In genomic region chr8:120327131-120327554, GRCm38 (mm10) we compare ENCODE assay signal across 8 mouse cellular contexts.
A peak's percentile ranks its signal among the peaks of the same experiment; 100 is the strongest.
DNase-seq lines count a peak whose midpoint lies in the region; ATAC-seq and TF ChIP-seq lines count a peak whose summit lies in the region.

No protein-coding gene starts in this region.

- no peak overlapping the region for H3K9ac ChIP-seq in forebrain, embryonic 12.5 days

- H3K9me3 ChIP-seq in forebrain, embryonic 10.5 days = no peaks in the 10 kb centered on the region
- H3K9me3 ChIP-seq in forebrain, embryonic 12.5 days = no peaks in the 10 kb centered on the region

- H3K36me3 ChIP-seq in forebrain, embryonic 10.5 days (replicated peaks) = no peaks in the 10 kb centered on the region
- no peaks in the 10 kb centered on the region for H3K36me3 ChIP-seq in forebrain, embryonic 12.5 days (replicated peaks)
- H3K36me3 ChIP-seq in thymus, adult 2 months (ENCODE audit: control insufficient read depth, insufficient read depth, low read length) = no peaks in the 10 kb centered on the region
- H3K36me3 ChIP-seq in small intestine, adult 2 months (ENCODE audit: control insufficient read depth, insufficient read depth, low read length) = no peaks in the 10 kb centered on the region

- H3K4me1 ChIP-seq in forebrain, embryonic 10.5 days = peaks cover 88% of the 10 kb centered on the region
- peaks cover 57% of the 10 kb centered on the region for H3K4me1 ChIP-seq in forebrain, embryonic 12.5 days
- peaks cover 9% of the 10 kb centered on the region for H3K4me1 ChIP-seq in thymus, adult 2 months (replicated peaks; ENCODE audit: control insufficient read depth, insufficient read depth, low read length)
- peaks cover 29% of the 10 kb centered on the region for H3K4me1 ChIP-seq in small intestine, adult 2 months (ENCODE audit: control insufficient read depth, insufficient read depth, insufficient read length, low read length)

- DNase-seq in forebrain, embryonic 10.5 days (ENCODE audit: extremely low spot score, low spot score) = no peak
- peak; percentile 41 for DNase-seq in thymus, adult 2 months
- DNase-seq in thymus, adult 18-20 months = no peak
- peak; percentile 64 for DNase-seq in induced T-regulatory cell, adult 2 months (ENCODE audit: low read depth)
- no peak for DNase-seq in frontal cortex, postnatal 10 days (ENCODE audit: low spot score in 2 of 2)
- DNase-seq in left cerebral cortex, adult 11 months (ENCODE audit: low spot score) = no peak

- H3K27me3 ChIP-seq in forebrain, embryonic 10.5 days (ENCODE audit: poor library complexity, severe bottlenecking) = peaks cover 78% of the 10 kb centered on the region
- H3K27me3 ChIP-seq in forebrain, embryonic 12.5 days = peaks cover 19% of the 10 kb centered on the region
- no peaks in the 10 kb centered on the region for H3K27me3 ChIP-seq in thymus, adult 2 months (ENCODE audit: control insufficient read depth, insufficient read depth, low read length)
- no peaks in the 10 kb centered on the region for H3K27me3 ChIP-seq in small intestine, adult 2 months (ENCODE audit: control insufficient read depth, insufficient read depth, low read length)

- H3K4me2 ChIP-seq in forebrain, embryonic 12.5 days = no peak overlapping the region

- no peak overlapping the region for H3K4me3 ChIP-seq in forebrain, embryonic 10.5 days
- H3K4me3 ChIP-seq in forebrain, embryonic 12.5 days (replicated peaks) = no peak overlapping the region
- no peak overlapping the region for H3K4me3 ChIP-seq in thymus, adult 2 months (ENCODE audit: control insufficient read depth, insufficient read depth, low read length)
- no peak overlapping the region for H3K4me3 ChIP-seq in small intestine, adult 2 months (ENCODE audit: low read depth, low read length)

- no peak for TF ChIP-seq POLR2A in thymus, adult 2 months (IDR thresholded peaks at IDR 0.05; ENCODE audit: control insufficient read depth, extremely low read depth, insufficient read depth, low read length, poor library complexity)
- TF ChIP-seq POLR2A in small intestine, adult 2 months (IDR thresholded peaks at IDR 0.05; ENCODE audit: low read depth, low read length) = no peak

- peak overlapping the region; percentile 73 for H3K27ac ChIP-seq in forebrain, embryonic 10.5 days
- no peak overlapping the region for H3K27ac ChIP-seq in forebrain, embryonic 12.5 days
- no peak overlapping the region for H3K27ac ChIP-seq in thymus, adult 2 months (ENCODE audit: control insufficient read depth, insufficient read depth, low read length)
- H3K27ac ChIP-seq in small intestine, adult 2 months (ENCODE audit: insufficient read depth, low read depth, low read length) = no peak overlapping the region

- no peak for ATAC-seq in forebrain, embryonic 12.5 days (ENCODE audit: low FRiP score)

- TF ChIP-seq CTCF in thymus, adult 2 months (IDR thresholded peaks at IDR 0.05; ENCODE audit: borderline replicate concordance, control insufficient read depth, extremely low read depth, insufficient read depth, low read length, poor library complexity) = 0 out of 2 replicates have a peak, but pooled peaks have one; percentile 18
- peak; percentile 67; the same call in 1 of the 2 replicates for TF ChIP-seq CTCF in small intestine, adult 2 months (IDR thresholded peaks at IDR 0.05; ENCODE audit: extremely low read depth, insufficient read length, insufficient replicate concordance, low read depth, low read length)

- 49% methylated on average over 3 of the region's 3 CpGs for WGBS in forebrain, embryonic 10.5 days
- 46% methylated on average over 3 of the region's 3 CpGs for WGBS in forebrain, embryonic 12.5 days
- 68% methylated on average over 3 of the region's 3 CpGs for WGBS in thymus, adult 2 months
- 68% methylated on average over 3 of the region's 3 CpGs for WGBS in small intestine, adult 2 months

Comparison
In these comparisons a context has a peak if more than half of its experiments do, and no peak if none do; other contexts are left out.
1. DNase-seq: peak in thymus, adult 2 months (single experiment) and induced T-regulatory cell, adult 2 months (single experiment); none in forebrain, embryonic 10.5 days (single experiment), thymus, adult 18-20 months (0 of 2), frontal cortex, postnatal 10 days (0 of 2) and left cerebral cortex, adult 11 months (single experiment).